Mouse (Mus musculus): ENCODE data around the gene Stxbp2. TPM values are rescaled to one million over a fixed set of nuclear protein-coding genes. Genes with fewer than 3 reads are reported as not detected.
A peak's percentile ranks its signal among the peaks of the same experiment; 100 is the strongest.
"Not testable (repeated sequence)": the region's sequence is repeated elsewhere in the genome, so short reads cannot be mapped to it uniquely, and the experiment has no call there.

The Stxbp2 gene
- 28.7 and 29.3 TPM in 2 replicates for polyA plus RNA-seq (2016; fragmentation: Nextera tagmentation; extraction: Ambion mirVana)

DNA sequence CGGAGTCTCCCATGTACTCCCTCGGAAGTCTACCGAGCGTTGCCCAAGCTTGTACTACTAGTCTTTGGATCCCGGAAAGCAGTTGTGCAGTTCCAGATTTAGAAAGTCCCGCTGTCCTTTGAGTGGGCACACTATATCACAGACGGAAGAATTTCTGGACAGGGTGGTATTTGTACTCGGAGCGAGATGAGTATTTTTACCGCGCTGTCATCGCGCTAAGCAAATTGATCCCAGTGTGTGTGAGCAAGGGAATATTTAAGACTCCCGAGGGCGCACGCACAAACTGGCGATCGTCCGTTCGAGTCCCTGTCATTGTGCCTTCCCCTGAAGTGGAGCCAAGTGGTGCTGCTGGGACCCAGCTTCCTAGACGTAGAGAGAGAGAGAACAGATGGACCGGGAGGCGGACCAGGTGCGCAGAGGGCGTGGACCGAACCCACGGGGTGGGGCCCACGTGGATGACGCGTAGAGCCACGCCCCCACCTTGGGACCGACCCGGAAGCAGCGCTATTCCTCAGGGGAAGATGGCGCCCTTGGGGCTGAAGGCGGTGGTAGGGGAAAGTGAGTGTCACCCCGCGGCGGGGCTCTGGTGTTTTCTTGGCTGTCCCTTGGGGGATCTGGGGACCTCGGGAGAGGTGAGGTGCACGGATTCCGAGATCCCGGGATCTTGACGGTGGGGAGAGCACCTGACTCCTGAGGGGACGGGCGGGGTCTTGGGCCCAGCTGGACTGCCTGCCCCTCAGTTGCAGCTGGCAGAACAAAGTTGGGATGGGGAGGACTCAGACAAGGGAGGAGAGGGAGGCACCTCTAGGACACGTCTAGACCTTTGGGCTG, at the start of gene Stxbp2:
TSS of gene Stxbp2 (plus strand) at position 309 of the 831 bp plus-strand sequence.
- peak within 1 kb of the TSS; percentile 57 for H3K4me3 ChIP-seq (replicated peaks)
- no peak within 1 kb of the TSS for H3K27ac ChIP-seq
- H3K27me3 ChIP-seq, result peaks cover 20% of the 10 kb centered on the region
- peaks cover 9% of the 10 kb centered on the region for H3K4me1 ChIP-seq
- 7% methylated on average over 47 of the region's 47 CpGs for WGBS
- H3K9me3 ChIP-seq, result no peaks in the 10 kb centered on the region
- peak; percentile 88 for ATAC-seq (ENCODE audit: low FRiP score)
- peak within 1 kb of the TSS; percentile 77 for H3K4me2 ChIP-seq
- H3K9ac ChIP-seq, result peak within 1 kb of the TSS; percentile 56
- no peaks in the 10 kb centered on the region for H3K36me3 ChIP-seq (replicated peaks)

DNA sequence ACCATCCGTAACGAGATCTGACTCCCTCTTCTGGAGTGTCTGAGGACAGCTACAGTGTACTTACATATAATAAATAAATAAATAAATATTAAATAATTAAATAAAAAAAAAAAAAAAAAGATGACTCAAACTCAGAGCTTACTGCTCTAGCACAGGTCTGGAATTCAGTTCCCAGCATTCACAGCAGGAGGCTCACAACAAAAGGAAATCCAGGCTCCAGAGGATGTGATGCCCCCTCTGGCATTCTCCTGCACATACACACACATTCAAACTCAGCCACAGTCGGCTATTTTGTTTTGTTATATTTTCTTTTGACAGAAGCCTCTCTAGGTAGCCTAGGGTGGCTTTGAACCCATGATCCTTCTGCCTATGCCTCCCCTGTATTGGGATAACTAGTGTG, 48.8 kb upstream of the Stxbp2 start:
- H3K36me3 ChIP-seq (replicated peaks); H3K27me3 ChIP-seq; H3K9ac ChIP-seq; H3K4me1 ChIP-seq; H3K27ac ChIP-seq; H3K9me3 ChIP-seq; H3K4me3 ChIP-seq (replicated peaks); ATAC-seq (ENCODE audit: low FRiP score); H3K4me2 ChIP-seq: not testable (repeated sequence)
- WGBS, result 86% methylated on average over 3 of the region's 3 CpGs

DNA sequence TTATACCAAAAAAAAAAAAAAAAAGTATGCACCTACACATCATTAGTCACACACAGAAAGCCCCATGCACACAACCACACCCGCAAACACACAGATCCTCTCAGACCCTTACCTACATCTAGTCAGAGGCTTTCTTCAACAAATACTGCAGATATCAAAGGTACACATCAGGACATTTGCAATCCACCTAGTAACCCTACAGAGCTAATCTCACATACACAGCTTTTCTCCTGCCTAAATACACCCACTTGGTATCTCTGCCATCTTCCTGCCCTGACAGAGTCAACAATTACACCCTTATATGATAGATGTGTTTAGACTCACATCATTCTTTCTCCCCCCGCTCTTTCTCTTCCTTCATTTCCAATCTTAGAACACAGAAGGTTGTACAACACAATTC, 44.3 kb upstream of the Stxbp2 start:
- Histone ChIP-seq H3K4me2 (no peak overlapping the region), H3K4me1 (peaks cover 9% of the 10 kb centered on the region), H3K9ac (no peak overlapping the region), H3K27me3 (no peaks in the 10 kb centered on the region), H3K9me3 (no peaks in the 10 kb centered on the region), H3K27ac (no peak overlapping the region), H3K36me3 (replicated peaks) (no peaks in the 10 kb centered on the region), H3K4me3 (replicated peaks) (no peak overlapping the region)
- ATAC-seq (ENCODE audit: low FRiP score), result no peak
- WGBS, result 95% methylated on average over 2 of the region's 2 CpGs

DNA sequence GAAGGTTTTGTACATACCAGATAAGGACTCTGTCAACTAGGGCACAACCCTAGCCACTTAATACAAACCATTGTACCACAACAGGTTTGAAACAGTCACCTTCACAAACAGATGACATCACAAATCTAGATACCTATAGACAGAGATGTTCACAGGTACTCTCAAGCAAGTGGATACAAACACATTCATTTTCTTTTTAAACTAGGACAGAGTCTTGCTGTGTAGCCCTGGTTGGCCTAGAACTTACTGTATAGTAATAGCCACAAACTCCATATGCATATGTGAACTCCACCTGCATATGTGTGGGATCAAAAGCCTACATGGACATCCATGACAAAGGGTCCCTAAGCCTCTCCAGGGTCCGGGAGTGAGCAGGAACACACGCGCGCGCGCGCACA, 43.8 kb upstream of the Stxbp2 start, which contains the start of gene Camsap3:
TSS of gene Camsap3 (plus strand) at position 301 of the 398 bp plus-strand sequence.
- Histone ChIP-seq H3K4me2 (peak within 1 kb of the TSS; percentile 87), H3K4me1 (peaks cover 9% of the 10 kb centered on the region), H3K9ac (peak within 1 kb of the TSS; percentile 82), H3K36me3 (replicated peaks) (no peaks in the 10 kb centered on the region), H3K27ac (peak within 1 kb of the TSS; percentile 80), H3K27me3 (no peaks in the 10 kb centered on the region), H3K4me3 (replicated peaks) (peak within 1 kb of the TSS; percentile 84), H3K9me3 (no peaks in the 10 kb centered on the region)
- ATAC-seq (ENCODE audit: low FRiP score), result no peak
- 0% methylated on average over 7 of the region's 7 CpGs for WGBS

DNA sequence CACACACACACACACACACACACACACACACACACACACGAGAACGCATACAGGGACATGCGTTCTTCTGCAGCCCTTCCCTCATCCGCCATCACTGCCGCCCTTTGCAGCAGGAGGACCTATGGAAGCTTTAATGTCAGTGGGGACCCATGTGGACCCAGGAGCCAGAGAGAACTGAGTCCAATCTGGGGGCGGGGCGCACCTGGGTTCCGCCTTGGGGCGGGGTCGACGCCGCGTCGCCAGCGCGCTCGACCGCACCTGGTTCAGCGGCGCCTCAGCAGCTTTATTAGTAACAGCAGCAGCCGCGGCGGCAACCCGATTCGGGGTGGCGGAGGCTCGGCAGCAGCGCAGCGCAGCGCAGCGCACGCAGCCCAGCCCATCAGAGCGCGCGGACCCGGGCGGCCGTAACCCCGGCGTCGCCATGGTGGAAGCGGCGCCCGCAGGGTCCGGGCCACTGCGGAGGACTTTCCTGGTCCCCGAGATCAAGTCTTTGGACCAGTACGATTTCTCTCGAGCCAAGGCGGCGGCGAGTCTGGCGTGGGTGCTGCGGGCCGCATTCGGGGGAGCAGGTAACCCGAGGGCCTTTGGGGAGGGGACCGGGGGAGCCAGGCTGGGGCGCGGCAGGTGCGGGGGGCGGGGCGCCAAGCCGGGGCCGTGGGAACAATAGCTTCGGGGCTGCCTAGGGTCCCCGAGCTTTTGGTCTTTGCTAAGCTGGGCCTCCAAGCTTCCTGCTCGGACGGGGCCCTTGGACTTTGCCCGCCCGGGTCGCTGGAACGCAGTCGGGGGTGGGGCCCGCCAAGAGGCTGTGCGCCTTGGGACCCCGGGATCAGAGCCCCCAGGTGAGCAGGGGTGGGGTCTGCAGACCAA, 43.1 kb upstream of the Stxbp2 start:
- Histone ChIP-seq H3K4me2 (peak overlapping the region; percentile 87), H3K27ac (peak overlapping the region; percentile 80), H3K36me3 (replicated peaks) (no peaks in the 10 kb centered on the region), H3K4me3 (replicated peaks) (peak overlapping the region; percentile 84), H3K27me3 (no peaks in the 10 kb centered on the region), H3K9ac (peak overlapping the region; percentile 82), H3K4me1 (peaks cover 9% of the 10 kb centered on the region), H3K9me3 (no peaks in the 10 kb centered on the region)
- 2% methylated on average over 76 of the region's 77 CpGs for WGBS
- peak; percentile 85 for ATAC-seq (ENCODE audit: low FRiP score)

DNA sequence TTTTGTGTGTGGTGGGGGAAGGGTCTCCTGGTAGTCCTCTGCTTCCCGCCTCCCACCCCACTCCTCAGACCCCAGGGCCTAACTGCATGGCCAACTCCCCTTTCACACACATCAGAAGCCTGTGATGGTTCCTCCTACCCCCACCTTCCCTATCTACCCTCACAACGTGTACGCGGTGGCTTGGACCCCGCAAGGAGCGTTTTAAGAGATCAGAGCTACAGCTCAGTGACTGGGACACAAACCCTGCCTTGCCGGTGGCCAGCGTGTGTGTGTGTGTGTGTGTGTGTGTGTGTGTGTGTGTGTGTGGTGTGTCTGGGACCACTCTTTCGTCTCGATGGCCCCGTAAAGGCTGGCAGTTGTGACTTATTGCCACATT, 42.5 kb upstream of the Stxbp2 start:
- Histone ChIP-seq H3K9ac (peak overlapping the region; percentile 82), H3K27me3 (no peaks in the 10 kb centered on the region), H3K4me3 (replicated peaks) (peak overlapping the region; percentile 84), H3K4me2 (peak overlapping the region; percentile 87), H3K36me3 (replicated peaks) (no peaks in the 10 kb centered on the region), H3K9me3 (no peaks in the 10 kb centered on the region), H3K27ac (peak overlapping the region; percentile 80), H3K4me1 (peaks cover 9% of the 10 kb centered on the region)
- under 1% methylated on average over 11 of the region's 11 CpGs for WGBS
- peak; percentile 71 for ATAC-seq (ENCODE audit: low FRiP score)

DNA sequence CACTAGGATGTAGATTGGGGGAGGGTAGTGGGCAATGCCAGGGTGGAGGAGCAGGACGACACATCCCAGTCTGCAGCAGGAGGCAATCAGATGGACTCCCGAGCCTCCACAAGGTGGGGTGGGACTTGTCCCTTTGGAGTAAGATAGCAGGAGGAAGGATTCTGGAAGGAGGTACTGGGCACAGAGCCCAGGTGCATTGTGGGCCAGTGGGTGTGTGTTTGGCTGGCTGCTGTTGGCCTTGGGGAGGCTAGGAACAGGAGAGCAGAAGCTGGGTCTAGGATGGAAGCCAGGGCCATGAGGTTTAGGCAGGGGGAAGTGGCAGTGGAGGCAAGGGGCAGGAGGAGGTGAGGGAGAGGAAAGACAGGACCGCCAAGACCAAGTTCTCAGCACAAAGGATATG, 37.3 kb upstream of the Stxbp2 start:
- Histone ChIP-seq H3K4me3 (replicated peaks) (no peak overlapping the region), H3K9ac (no peak overlapping the region), H3K27me3 (no peaks in the 10 kb centered on the region), H3K9me3 (no peaks in the 10 kb centered on the region), H3K36me3 (replicated peaks) (peaks cover 6% of the 10 kb centered on the region), H3K4me1 (peaks cover 5% of the 10 kb centered on the region), H3K27ac (no peak overlapping the region), H3K4me2 (no peak overlapping the region)
- ATAC-seq (ENCODE audit: low FRiP score), result no peak
- 79% methylated on average over 3 of the region's 3 CpGs for WGBS

DNA sequence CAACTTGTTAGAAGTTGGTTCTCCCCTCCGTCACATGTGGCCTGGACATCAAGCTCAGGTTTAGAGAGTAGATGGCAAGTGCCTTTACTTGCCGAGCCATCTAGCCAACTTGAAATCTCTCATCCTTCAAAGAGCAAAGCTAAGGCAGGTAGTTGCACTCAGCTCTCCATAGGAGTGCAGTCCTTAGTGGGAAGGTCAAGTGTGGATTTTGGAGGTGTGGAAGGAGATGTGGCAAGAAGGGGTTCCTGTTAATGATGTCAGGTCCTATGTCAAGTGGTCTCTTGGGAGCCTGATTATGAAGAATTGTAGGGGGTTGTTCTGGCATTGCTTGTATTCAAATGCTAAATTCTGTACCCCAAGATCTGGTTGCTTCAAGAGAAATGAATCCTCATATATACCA, 36.3 kb upstream of the Stxbp2 start:
- ATAC-seq (ENCODE audit: low FRiP score), result no peak
- peaks cover 15% of the 10 kb centered on the region for H3K36me3 ChIP-seq (replicated peaks)
- H3K9me3 ChIP-seq, result no peaks in the 10 kb centered on the region
- H3K4me3 ChIP-seq (replicated peaks), result no peak overlapping the region
- no peaks in the 10 kb centered on the region for H3K4me1 ChIP-seq
- whole genome bisulfite sequencing, result 91% methylated on average over 2 of the region's 2 CpGs
- H3K27me3 ChIP-seq, result no peaks in the 10 kb centered on the region
- no peak overlapping the region for H3K27ac ChIP-seq
- H3K9ac ChIP-seq, result no peak overlapping the region
- no peak overlapping the region for H3K4me2 ChIP-seq

DNA sequence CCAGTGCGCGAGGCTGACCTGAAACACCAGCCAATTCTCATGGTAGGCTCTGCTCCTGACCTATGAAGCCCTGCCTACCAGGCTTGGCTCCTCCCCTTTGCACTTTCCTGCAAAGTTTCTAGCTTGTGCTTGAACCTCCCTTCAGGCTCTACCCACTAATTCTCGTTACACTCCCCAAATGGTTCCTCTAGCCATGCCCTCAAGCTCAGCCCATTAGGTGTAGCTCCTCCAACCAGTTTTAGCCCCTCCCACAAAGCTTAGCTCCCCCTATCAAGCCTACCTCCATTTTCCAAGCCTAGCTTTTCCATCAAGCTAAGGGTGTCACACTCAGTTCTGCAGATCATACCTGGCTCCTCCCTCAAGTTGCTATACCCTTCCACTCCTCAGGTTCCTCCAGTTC, 32.7 kb upstream of the Stxbp2 start:
- H3K4me1 ChIP-seq, result no peaks in the 10 kb centered on the region
- peaks cover 43% of the 10 kb centered on the region for H3K36me3 ChIP-seq (replicated peaks)
- 87% methylated on average over 3 of the region's 3 CpGs for WGBS
- no peak overlapping the region for H3K4me3 ChIP-seq (replicated peaks)
- H3K27ac ChIP-seq, result no peak overlapping the region
- ATAC-seq (ENCODE audit: low FRiP score), result no peak
- no peaks in the 10 kb centered on the region for H3K9me3 ChIP-seq
- H3K9ac ChIP-seq, result no peak overlapping the region
- H3K27me3 ChIP-seq, result no peaks in the 10 kb centered on the region
- no peak overlapping the region for H3K4me2 ChIP-seq

DNA sequence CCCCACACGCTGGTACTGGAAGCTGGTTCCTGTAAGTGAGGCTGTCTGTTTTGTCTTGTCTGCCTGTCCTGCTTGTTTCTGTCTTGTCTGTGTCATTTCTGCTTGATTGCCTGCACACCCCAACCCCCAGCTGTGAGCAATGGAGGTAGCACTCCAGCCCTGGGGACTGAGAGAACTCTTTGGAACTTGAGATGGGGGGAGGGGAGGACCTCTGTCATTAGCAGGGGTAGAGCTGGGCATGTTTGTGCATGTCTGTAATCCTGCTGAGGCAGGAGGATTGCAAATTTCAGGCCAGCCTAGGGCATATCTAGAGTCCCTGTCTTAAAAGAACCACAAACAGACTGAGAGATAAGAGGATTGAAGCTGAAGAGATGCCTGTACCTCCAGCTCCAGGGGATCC, 31.5 kb upstream of the Stxbp2 start:
- H3K36me3 ChIP-seq (replicated peaks), result peaks cover 55% of the 10 kb centered on the region

DNA sequence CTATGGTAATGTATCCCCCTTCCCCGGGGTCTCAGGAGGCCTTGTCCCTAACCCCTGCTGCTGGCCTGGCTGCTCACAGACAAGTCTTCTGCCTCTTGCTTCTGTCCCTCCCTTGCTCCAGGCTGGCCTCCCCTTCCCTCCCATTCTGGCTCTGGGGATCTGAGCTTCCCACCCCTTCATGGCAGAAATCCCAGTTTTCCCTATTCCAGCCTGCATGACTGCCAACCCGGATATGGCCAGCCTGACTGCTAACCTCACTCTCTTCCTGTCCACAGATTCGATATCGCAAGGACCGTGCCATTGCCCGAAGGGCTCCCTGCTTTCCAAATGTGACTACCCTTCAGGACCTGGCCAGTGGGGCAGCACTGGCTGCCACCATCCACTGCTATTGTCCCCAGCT, 30.4 kb upstream of the Stxbp2 start:
- Histone ChIP-seq H3K27me3 (no peaks in the 10 kb centered on the region), H3K4me3 (replicated peaks) (no peak overlapping the region), H3K9me3 (no peaks in the 10 kb centered on the region), H3K4me1 (no peaks in the 10 kb centered on the region), H3K27ac (no peak overlapping the region), H3K9ac (no peak overlapping the region), H3K36me3 (replicated peaks) (peaks cover 66% of the 10 kb centered on the region), H3K4me2 (no peak overlapping the region)
- ATAC-seq (ENCODE audit: low FRiP score), result no peak
- WGBS, result 93% methylated on average over 6 of the region's 6 CpGs

More for the DNA sequence above, 31.5 kb upstream of the Stxbp2 start:
- WGBS, result 89% methylated on average over 1 of the region's 1 CpGs
- Histone ChIP-seq H3K9me3 (no peaks in the 10 kb centered on the region), H3K27ac (no peak overlapping the region), H3K4me2 (no peak overlapping the region), H3K27me3 (no peaks in the 10 kb centered on the region), H3K4me3 (replicated peaks) (no peak overlapping the region), H3K9ac (no peak overlapping the region), H3K4me1 (no peaks in the 10 kb centered on the region)
- ATAC-seq (ENCODE audit: low FRiP score), result no peak

DNA sequence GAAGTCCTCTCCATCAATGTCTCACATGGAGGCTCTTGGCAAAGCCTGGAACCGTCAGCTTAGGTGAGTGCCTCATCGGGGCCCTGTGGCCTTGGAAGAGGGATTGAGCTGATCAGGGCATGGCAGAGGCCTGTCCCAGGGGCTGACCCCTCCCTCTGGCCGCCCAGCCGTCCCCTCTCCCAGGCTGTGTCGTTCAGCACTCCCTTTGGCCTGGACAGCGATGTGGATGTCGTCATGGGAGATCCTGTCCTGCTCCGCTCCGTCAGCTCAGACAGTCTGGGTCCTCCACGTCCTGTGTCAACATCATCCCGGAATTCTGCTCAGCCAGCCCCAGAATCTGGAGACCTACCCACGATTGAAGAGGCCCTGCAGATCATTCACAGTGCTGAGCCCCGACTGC, 27.3 kb upstream of the Stxbp2 start:
- WGBS, result 81% methylated on average over 13 of the region's 13 CpGs
- H3K36me3 ChIP-seq (replicated peaks), result peaks cover 86% of the 10 kb centered on the region
- ATAC-seq (ENCODE audit: low FRiP score), result no peak

More for the DNA sequence above, 27.3 kb upstream of the Stxbp2 start:
- no peaks in the 10 kb centered on the region for H3K27me3 ChIP-seq
- no peak overlapping the region for H3K27ac ChIP-seq
- H3K9ac ChIP-seq, result no peak overlapping the region
- H3K4me2 ChIP-seq, result no peak overlapping the region
- no peaks in the 10 kb centered on the region for H3K9me3 ChIP-seq
- H3K4me1 ChIP-seq, result no peaks in the 10 kb centered on the region
- H3K4me3 ChIP-seq (replicated peaks), result no peak overlapping the region

Data from forebrain, embryonic 12.5 days (tissue).